Mouse (Mus musculus) layer of hippocampus, adult 8-10 months (tissue): Measurements from ENCODE around the gene Sarm1. TPM values are rescaled to one million over a fixed set of nuclear protein-coding genes. Genes with fewer than 3 reads are reported as not detected.
A peak's percentile ranks its signal among the peaks of the same experiment; 100 is the strongest.
"Not testable (repeated sequence)": the region's sequence is repeated elsewhere in the genome, so short reads cannot be mapped to it uniquely, and the experiment has no call there.

Experiments used
- DNase-seq, 2 experiments: peaks; one replicate each; pipeline ENCODE4 v3.0.0; 2022; ENCODE audit warnings: low spot score in 2 of 2
- total RNA-seq, 4 experiments: library from RNA; stranded (reverse); gene quantifications; 2 replicates each; pipeline ENCODE4 v1.2.4; 2022

Gene Sarm1
- total RNA-seq = 10 to 100 TPM; 32.9 to 40.8 (median 37.7) TPM

- DNase-seq = peak; percentile 93 to 94
These were observed at the start of gene Sarm1 for GRCm38 (mm10) chr11:78497544-78498522. Sarm1 (minus strand) TSS chr11:78497754.

GRCm38 (mm10) chr11:78545181-78545580 is 47.6 kb upstream of the Sarm1 start:
- no peak for DNase-seq

- no peak for DNase-seq
These were observed 47.0 kb upstream of the Sarm1 start for GRCm38 (mm10) chr11:78544449-78545111.

- DNase-seq = no peak
These were observed 42.8 kb upstream of the Sarm1 start for GRCm38 (mm10) chr11:78540358-78540757.

GRCm38 (mm10) chr11:78536690-78537084 is 39.1 kb upstream of the Sarm1 start:
- no peak for DNase-seq

GRCm38 (mm10) chr11:78536080-78536689 is 38.6 kb upstream of the Sarm1 start, which contains the start of the genes Tnfaip1 and Ift20:
Tnfaip1 (minus strand) TSS chr11:78536332.
Ift20 (plus strand) TSS chr11:78536361.
- DNase-seq = peak; percentile 97 to 98

GRCm38 (mm10) chr11:78535376-78536079 is 38.0 kb upstream of the Sarm1 start:
- no peak for DNase-seq

- DNase-seq = no peak
These were observed 37.0 kb upstream of the Sarm1 start for GRCm38 (mm10) chr11:78534516-78534915.

- not testable (repeated sequence) for DNase-seq
These were observed 34.0 kb upstream of the Sarm1 start for GRCm38 (mm10) chr11:78531515-78531914.

GRCm38 (mm10) chr11:78531046-78531445 is 33.5 kb upstream of the Sarm1 start:
- DNase-seq = no peak

- no peak for DNase-seq
These were observed 32.4 kb upstream of the Sarm1 start for GRCm38 (mm10) chr11:78530001-78530400.

GRCm38 (mm10) chr11:78528714-78529113 is 31.2 kb upstream of the Sarm1 start:
- DNase-seq = no peak

- DNase-seq = no peak
These were observed 27.3 kb upstream of the Sarm1 start for GRCm38 (mm10) chr11:78524838-78525237.

GRCm38 (mm10) chr11:78523241-78523955 is 25.8 kb upstream of the Sarm1 start:
- DNase-seq = no peak

GRCm38 (mm10) chr11:78522481-78522997 is 25.0 kb upstream of the Sarm1 start:
- no peak for DNase-seq

- DNase-seq = no peak
These were observed 24.3 kb upstream of the Sarm1 start for GRCm38 (mm10) chr11:78521880-78522279.

GRCm38 (mm10) chr11:78518931-78519330 is 21.4 kb upstream of the Sarm1 start:
- no peak for DNase-seq

GRCm38 (mm10) chr11:78515549-78516325 is 18.2 kb upstream of the Sarm1 start:
- DNase-seq = no peak

GRCm38 (mm10) chr11:78513106-78513790 is 15.7 kb upstream of the Sarm1 start:
- DNase-seq = no peak
